Mouse (Mus musculus) ovary, postnatal 36 days (tissue): ENCODE measurements around the gene Tmem30c.

Experiments used
- DNase-seq: peaks from one replicate; pipeline ENCODE4 v3.0.0; 2022; ENCODE audit warnings: low spot score, mixed read lengths

The Tmem30c gene

DNA sequence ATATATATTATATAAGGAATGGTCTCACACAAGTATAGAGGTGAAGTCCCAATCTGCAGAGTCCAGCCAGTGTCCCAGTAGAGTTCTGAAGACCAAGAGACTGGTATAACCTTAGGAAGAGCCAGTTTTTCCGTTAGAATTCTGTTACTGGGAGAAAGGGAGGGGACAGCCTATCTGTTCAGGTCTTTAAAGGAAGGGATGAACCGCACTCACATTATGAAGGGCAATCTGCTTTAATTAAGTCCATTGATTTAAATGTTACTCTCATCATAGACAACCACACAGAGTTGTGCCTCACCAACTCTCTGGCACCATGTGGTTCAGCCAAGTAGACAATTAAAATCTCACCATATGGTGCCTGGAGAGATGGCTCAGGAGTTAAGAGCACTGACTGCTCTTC, at the start of gene Tmem30c:
Gene Tmem30c (minus strand): TSS at position 101 of the 400 bp plus-strand sequence.
- no peak for DNase-seq

DNA sequence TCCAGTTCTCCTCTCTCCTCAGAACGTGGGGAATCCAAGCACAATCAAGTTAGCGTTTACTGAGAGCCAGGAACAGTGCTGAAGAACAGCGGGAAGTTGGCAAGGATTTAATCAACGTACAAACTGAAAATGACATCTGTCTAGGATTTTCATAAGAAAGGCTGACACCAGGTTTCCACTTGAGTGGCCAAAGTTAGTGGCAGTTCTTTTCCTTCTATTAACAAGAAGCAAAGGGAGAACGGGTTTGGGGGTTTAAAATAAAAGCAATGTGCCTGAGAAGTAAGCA, 47.9 kb upstream of the Tmem30c start:
- DNase-seq: no peak

DNA sequence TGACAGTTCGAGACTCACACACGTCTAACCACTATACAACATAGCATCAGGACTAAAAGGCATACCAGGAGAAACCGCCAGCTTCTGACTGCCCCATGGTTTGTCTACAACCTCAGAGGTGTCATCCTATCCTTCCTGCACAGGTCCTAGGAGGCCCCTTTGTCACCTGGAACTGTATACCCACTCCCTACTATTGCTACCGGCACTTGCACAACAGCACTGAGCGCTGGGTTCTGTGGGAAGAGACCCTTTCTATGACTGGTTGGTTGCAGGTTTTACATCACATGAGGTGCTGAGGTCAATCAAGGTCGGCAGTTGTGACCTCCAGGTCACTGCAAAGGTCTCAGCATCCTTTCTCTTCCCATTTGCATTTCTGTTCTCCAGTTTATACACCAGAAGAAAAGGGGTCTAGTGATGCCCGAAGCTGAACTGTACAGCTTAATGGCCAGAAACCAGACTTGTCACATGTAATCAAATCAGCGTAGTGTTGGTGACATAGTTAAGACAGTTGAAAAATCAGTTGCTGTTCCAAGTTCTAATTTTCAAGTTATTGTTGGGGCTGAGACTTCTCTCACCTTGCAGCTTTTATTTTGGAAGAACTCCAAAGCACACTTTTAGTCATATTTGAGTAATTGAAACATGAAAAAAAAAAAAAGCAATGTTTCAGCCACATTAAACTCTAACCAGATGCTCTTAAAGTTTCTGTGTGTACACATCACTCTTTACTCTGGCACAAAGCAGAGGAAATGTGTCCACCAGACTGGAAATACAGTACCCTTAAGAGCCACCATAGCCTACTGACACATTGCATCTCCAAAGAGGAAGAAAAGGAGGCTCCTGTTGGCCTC, 47.3 kb upstream of the Tmem30c start:
- DNase-seq: no peak

DNA sequence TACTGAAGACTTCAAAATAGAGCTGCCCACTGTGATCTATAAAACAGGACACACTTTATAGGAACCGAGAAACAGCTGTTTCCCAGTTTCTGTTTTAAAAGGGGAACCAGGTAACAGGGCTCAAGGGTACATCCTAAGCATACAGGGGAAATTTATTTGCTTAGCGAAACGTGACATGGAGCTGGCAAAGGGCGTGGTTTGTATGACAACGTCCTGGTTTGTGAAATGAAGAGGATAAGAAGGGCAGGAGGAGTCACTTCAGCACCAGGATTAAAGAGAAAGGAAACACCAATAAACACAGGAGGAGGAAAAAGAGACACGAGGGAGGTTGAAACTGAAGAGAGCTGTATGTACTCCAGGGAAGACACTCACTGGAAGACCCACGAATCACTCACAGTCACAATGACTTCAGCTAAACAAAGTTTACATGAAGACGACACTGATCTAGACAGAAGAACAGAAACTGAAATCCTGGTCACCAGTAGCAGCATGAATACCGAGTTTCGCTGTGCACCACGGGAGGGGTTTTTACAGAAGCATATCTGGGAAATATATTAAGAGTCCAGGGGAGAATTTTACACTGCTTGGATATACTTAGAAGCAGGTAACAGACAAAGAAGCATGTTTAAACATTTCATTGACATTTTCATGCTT, 44.2 kb upstream of the Tmem30c start:
- DNase-seq: no peak

- no peak for DNase-seq
Measured at GRCm38 (mm10) chr16:57332301-57332700, 39.6 kb upstream of the Tmem30c start.

DNA sequence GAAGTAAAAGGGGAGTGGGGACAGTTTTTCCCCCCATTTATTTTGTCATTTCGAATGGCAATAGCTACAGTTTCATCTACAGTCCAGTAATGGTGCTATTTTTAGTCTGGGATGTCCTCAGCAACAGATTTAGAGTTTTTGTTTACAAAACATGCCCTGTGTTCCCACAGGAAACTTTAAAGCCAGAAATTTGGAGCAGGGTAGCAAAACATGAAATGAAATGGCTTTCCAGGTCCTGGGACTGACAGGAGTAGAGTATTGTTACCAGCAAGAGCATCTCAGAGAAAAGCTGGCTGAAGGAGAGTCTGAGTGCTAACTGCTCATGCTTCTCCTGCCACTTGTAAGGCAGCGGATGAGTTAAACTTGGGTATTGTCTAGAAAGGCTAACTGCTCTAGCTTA, 37.4 kb upstream of the Tmem30c start:
- DNase-seq: no peak

GRCm38 (mm10) chr16:57329028-57329427, 36.4 kb upstream of the Tmem30c start:
- DNase-seq: no peak

DNA sequence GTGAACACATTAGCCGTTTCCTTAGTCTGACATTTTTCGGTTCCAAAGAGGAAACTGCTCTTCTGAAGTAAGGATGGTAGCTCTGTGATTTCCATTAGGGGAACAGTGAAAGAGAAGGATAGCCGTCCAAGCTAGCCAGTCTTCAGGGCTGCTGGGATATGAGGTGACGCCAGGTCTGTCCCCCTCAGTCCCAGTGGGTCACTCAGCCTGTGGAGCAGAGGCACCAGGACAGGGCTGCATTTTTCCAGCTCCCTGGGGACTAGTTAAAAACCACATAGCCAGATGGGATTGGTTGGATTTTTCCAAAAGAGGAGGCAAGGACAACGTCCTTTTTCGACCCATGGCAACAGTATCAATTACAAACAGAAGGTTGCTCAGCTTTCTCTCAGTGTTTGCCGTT, 34.3 kb upstream of the Tmem30c start:
- no peak for DNase-seq

DNA sequence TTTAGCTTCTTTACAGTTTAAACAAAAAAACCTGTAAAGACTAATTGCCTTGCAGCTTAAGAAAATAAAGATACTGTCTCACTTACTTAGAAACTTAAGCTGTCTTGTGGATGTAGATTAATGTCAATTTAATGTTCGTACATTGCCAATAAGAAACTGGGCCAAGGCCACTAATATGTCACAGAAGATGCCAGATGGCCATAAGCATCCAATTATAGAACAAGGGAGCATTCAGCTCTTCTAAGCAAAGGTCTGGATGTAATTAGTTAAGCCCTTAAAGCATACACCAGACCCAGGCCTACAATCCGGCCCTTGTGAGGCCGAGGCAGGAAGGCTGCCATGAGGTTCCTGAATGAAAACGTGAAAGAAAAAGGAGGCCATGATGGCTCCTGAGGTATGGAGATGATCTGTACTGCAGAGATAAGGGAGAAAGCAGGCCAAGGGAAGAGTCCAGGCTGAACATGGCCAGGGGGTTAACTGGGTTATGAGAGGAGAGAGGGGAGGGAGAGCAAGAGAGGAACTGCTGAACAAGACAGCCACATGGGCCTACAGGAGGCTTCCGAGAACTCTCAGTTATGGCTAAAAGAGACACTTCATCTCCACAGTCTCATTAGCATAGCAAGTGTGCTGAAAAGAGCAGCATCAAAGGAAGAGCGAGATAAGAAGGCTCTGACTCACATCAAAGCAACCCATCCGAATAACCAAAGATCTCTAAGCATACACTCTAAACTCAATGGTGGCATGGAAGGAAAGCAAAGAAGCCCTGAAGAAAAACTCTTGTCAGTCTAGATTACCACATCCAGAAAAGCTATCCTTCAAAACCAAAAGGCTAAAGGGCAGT, 26.8 kb upstream of the Tmem30c start:
- DNase-seq: no peak

GRCm38 (mm10) chr16:57318637-57319125, 26.0 kb upstream of the Tmem30c start:
- no peak for DNase-seq

DNA sequence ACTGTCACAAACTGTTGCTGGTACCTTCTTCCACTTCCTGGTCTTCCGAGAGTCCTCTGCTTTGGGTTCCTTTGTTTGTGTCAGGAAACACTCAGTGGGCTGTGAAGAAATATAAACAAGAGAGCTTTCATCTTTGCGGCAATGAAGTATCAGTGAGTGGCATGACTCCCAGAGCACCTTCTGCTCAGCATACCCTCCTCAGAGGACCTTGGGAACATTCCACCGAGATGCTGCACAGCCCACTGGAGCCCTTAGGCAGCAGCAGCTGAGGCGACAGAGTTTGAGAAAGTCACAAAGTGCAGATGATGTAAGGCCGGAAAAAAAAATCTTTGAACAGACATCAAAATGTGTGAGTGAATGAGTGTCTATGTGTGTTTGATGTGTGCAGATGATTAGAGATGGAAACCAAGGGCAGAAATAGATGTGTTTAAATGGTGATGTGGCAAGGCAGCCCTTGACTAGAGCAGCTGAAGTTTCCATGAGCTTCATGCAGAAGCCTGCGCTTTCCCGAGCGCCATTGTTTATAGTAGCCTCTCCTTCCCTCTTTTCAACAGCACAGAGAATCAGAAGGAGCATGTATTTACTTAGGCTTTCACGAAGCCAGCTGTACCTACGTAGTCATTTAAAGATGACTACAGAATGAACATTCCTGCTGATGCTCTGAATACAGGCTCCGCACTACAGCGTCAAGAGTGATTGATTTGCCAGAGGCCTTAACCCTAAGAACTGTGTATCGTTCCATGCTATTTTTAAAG, 25.4 kb upstream of the Tmem30c start:
- DNase-seq: no peak

DNA sequence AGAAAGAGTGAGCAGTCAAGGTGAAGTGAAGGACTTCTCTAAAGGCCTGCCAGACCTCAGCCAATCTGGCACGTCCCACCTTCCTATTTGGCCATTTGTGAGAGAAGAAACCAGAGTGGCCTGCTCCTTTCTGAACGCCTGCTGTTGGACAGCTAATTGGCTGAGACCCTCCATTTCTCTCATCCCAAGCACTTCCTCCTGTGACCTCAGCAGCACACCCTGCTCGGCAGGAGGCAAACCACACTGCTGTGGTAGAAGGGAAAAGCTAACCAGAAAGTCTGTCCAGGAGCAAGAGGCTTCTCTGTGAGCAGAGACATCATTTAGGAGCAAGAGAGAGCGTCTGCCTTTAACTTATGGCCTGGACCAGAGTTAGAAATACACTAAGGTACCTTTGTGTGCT, 24.5 kb upstream of the Tmem30c start:
- DNase-seq: no peak

DNA sequence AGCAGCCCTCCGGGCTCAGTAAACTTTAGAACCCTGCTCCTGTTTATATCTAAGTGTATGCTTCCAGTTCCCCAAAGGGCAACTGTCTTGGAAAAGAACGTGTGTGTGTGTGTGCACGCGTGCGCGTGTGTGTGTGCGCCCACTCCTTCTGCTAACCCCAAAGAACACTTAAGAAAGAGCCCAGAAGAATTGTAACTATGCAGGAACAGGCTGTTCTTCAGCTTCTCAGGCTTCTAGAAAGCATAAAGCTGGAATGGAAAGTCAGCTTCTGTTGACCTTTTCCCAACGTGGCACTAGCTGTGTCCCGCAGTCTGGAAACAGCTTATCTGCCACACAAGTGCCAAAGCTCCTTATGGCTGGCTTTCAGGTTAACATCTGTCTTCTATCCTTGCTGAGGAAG, 22.4 kb upstream of the Tmem30c start:
- no peak for DNase-seq

- no peak for DNase-seq
Measured at GRCm38 (mm10) chr16:57314236-57314635, 21.6 kb upstream of the Tmem30c start.

DNA sequence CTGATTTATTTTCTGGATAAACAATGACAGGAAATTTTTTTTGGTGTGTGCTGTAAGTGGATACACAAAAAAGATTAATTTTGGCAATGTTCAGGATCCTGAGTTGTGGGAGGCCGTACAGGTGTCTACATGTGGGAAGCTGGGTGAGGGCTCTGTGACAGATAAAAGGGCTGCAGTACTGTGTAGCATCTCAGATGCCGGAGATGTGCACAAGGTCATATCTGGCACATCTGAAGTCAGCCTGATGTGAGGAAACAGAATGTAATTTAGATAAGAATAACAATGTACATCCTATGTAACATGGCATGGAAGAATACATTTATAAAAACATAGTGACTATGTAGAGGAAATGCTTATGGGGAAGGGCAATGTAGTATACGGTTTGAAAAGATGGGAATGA, 20.8 kb upstream of the Tmem30c start:
- DNase-seq: no peak

DNA sequence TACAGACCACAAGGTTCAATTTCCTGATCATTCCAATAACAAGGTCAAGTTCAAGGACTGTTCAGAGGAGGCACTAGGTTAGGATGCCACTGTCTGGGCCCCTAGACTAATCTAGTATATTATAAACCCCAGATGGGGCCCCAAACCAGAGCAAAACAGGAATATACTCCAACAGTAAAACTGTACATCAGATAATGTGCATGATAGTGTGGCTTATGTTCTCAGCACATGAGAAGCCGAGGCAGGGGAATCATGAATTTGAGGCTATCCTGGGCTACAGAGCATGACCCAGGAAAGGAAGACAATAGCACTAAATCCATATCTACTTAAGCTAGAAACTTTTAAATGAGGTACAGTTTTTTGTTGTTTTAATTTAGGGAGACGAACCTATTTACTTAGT, 19.5 kb upstream of the Tmem30c start:
- DNase-seq: no peak

- no peak for DNase-seq
Measured at GRCm38 (mm10) chr16:57305463-57305862, 12.8 kb upstream of the Tmem30c start.

- no peak for DNase-seq
Measured at GRCm38 (mm10) chr16:57303716-57304115, 11.1 kb upstream of the Tmem30c start.

DNA sequence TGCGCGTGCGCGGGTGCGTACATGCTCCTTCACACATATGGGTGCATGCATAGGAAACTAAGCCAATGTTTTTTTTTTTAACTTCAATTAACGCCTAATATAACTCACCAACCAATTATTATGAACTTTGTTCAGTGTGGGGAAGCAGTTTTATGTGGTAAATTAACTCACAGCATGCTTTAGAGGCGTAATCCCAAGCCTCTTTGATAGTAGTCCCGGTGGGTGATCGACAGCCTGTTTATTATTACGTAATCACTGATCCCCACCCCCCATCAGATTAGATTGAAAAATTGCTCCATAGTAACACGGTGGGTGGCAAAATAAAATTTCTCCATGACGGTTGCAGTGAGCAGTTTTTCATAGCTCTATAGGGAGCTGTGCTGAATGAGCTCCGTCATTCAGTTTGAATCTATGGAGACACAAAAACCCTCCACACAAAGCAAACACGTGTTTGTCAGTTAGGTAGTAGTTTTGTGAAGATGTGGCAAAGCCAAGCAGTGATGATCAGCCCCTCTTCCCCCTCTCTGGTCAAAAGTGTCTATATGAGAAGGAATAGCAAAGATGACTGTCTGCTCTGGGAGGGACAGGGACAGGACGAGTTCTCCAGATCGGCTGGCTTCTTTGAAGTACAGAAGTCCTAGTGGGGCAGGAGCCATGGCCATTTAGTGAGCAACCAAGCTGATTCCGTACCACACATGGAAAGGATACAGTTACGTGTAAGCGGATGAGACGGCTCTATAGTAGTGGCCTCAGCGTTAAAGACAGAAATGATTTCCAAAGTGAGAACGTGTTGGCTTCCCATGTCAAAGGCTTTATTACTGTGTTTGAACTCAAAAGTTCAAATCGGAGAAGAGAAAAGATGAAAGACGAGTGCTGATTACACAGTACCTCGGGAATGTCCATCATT, 10.4 kb upstream of the Tmem30c start:
- no peak for DNase-seq

DNA sequence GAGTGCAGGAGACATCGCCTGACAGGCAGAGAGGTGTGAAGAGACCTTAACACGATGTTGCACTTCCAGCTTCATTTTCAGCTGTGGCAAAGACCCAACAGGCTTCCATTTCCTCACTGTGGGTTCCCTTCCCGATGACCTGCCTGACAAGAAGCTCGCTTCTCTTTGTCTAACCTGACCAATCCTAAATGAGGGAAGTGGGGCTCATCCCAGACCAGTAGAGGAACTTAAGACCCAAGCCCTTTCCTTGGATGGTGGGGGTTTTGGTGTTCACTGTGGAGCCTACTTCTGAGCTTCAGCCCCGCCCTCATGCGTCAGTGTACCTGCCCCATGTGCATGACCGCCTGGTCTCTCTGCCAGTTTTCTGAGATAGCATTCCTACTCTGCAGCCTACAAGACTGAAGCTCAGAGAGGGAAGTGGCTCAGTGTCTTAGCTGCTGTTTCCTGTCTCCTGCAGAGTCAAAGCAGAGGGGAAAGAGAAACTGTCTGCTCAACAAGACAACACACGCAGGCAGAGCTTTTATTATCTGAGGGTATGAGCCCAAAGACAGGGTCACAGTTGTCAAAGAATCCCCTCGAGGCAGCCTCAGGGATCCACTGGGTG, 8.9 kb upstream of the Tmem30c start:
- DNase-seq: no peak
